Mouse (Mus musculus) neural tube, embryonic 15.5 days (tissue): ENCODE measurements around the gene Cebpb. TPM values are rescaled to one million over a fixed set of nuclear protein-coding genes. Genes with fewer than 3 reads are reported as not detected.

Source experiments
- ATAC-seq: fragments of 200-750 bp; cut with Nextera tagmentation; 2 replicates; pipeline ENCODE4 v1.8.0; 2017; ENCODE audit warnings: mild to moderate bottlenecking, moderate TSS enrichment, moderate library complexity; ENCODE audit not compliant: low FRiP score
- H3K27ac ChIP-seq: fragments of 300-500 bp; sonication (generic); replicated peaks from 2 replicates; pipeline ENCODE4 v1.5.1; 2015; ENCODE audit warnings: mild to moderate bottlenecking, inconsistent platforms
- H3K27me3 ChIP-seq: fragments of 300-500 bp; sonication (generic); replicated peaks from 2 replicates; pipeline ENCODE4 v1.6.1; 2015; ENCODE audit warnings: inconsistent platforms
- H3K36me3 ChIP-seq: fragments of 300-500 bp; sonication (generic); 2 replicates; pipeline ENCODE4 v1.6.1; 2015; ENCODE audit warnings: inconsistent platforms
- H3K4me1 ChIP-seq: fragments of 300-500 bp; sonication (generic); 2 replicates; pipeline ENCODE4 v1.6.1; 2015; ENCODE audit warnings: inconsistent platforms
- H3K4me2 ChIP-seq: fragments of 300-500 bp; sonication (generic); 2 replicates; pipeline ENCODE4 v1.6.1; 2015; ENCODE audit warnings: inconsistent platforms, mild to moderate bottlenecking, moderate library complexity
- H3K4me3 ChIP-seq: fragments of 300-500 bp; sonication (generic); replicated peaks from 2 replicates; pipeline ENCODE4 v1.5.1; 2015; ENCODE audit warnings: mild to moderate bottlenecking, inconsistent platforms
- H3K9ac ChIP-seq: fragments of 300-500 bp; sonication (generic); replicated peaks from 2 replicates; pipeline ENCODE4 v1.6.1; 2015; ENCODE audit warnings: mild to moderate bottlenecking, inconsistent platforms
- H3K9me3 ChIP-seq: fragments of 300-500 bp; sonication (generic); replicated peaks from 2 replicates; pipeline ENCODE4 v1.6.1; 2016; ENCODE audit warnings: inconsistent platforms
- WGBS: fragments of 180-500 bp; shearing (Covaris S2); methylation state at CpG from one replicate; pipeline ENCODE4 v1.1.7; 2015; ENCODE audit warnings: mixed read lengths; 5-methylcytosine and 5-hydroxymethylcytosine counted together
- polyA plus RNA-seq: library from polyadenylated mRNA; unstranded; fragments of >200 nt; fragmentation: Nextera tagmentation; extraction: Ambion mirVana; gene quantifications from 2 replicates; pipeline ENCODE4 v1.2.1, GENCODE M21; 2015

Gene Cebpb
- polyA plus RNA-seq, 1 experiment from 2014 or later: 2.5 TPM

GRCm38 (mm10) chr2:167656629-167657478, 31.9 kb upstream of the Cebpb start:
- H3K27ac ChIP-seq: no peak overlapping the region
- ATAC-seq: no peak
- WGBS: 90% methylated on average over 16 of the region's 16 CpGs

GRCm38 (mm10) chr2:167657973-167658372, 30.7 kb upstream of the Cebpb start:
- no peaks in the 10 kb centered on the region for H3K9me3 ChIP-seq
- H3K4me3 ChIP-seq: no peak overlapping the region
- peaks cover 40% of the 10 kb centered on the region for H3K4me1 ChIP-seq
- ATAC-seq: no peak
- peaks cover 6% of the 10 kb centered on the region for H3K27me3 ChIP-seq
- H3K36me3 ChIP-seq: peaks cover 5% of the 10 kb centered on the region; the same call in 1 of the 2 replicates
- no peak overlapping the region for H3K27ac ChIP-seq
- 87% methylated on average over 4 of the region's 4 CpGs for WGBS
- H3K9ac ChIP-seq: no peak overlapping the region
- no peak overlapping the region for H3K4me2 ChIP-seq

More at GRCm38 (mm10) chr2:167656629-167657478, 31.9 kb upstream of the Cebpb start:
- H3K9ac ChIP-seq: no peak overlapping the region
- H3K4me3 ChIP-seq: no peak overlapping the region
- H3K4me1 ChIP-seq: peaks cover 36% of the 10 kb centered on the region
- peaks cover 11% of the 10 kb centered on the region; the same call in 1 of the 2 replicates for H3K36me3 ChIP-seq
- H3K27me3 ChIP-seq: no peaks in the 10 kb centered on the region
- no peaks in the 10 kb centered on the region for H3K9me3 ChIP-seq
- no peak overlapping the region for H3K4me2 ChIP-seq

- 0 out of 2 replicates have a peak, but pooled peaks cover 3% of the 10 kb centered on the region for H3K36me3 ChIP-seq
- H3K27me3 ChIP-seq: peaks cover 11% of the 10 kb centered on the region
- H3K9ac ChIP-seq: no peak overlapping the region
- 81% methylated on average over 11 of the region's 11 CpGs for WGBS
- no peak overlapping the region for H3K27ac ChIP-seq
- ATAC-seq: no peak
- no peak overlapping the region for H3K4me2 ChIP-seq
- H3K4me3 ChIP-seq: no peak overlapping the region
- no peaks in the 10 kb centered on the region for H3K9me3 ChIP-seq
- H3K4me1 ChIP-seq: peaks cover 40% of the 10 kb centered on the region
These were observed 30.0 kb upstream of the Cebpb start for GRCm38 (mm10) chr2:167658712-167659111.

GRCm38 (mm10) chr2:167659177-167659846, 29.4 kb upstream of the Cebpb start:
- WGBS: 83% methylated on average over 10 of the region's 10 CpGs
- Histone ChIP-seq H3K27me3 (peaks cover 11% of the 10 kb centered on the region), H3K4me1 (peaks cover 40% of the 10 kb centered on the region), H3K4me2 (peak overlapping the region; percentile 98), H3K27ac (no peak overlapping the region), H3K4me3 (peak overlapping the region; percentile 63; the same call in 1 of the 2 replicates), H3K9ac (peak overlapping the region; percentile 92; the same call in 1 of the 2 replicates), H3K36me3 (no peaks in the 10 kb centered on the region), H3K9me3 (no peaks in the 10 kb centered on the region)
- no peak for ATAC-seq

DNA sequence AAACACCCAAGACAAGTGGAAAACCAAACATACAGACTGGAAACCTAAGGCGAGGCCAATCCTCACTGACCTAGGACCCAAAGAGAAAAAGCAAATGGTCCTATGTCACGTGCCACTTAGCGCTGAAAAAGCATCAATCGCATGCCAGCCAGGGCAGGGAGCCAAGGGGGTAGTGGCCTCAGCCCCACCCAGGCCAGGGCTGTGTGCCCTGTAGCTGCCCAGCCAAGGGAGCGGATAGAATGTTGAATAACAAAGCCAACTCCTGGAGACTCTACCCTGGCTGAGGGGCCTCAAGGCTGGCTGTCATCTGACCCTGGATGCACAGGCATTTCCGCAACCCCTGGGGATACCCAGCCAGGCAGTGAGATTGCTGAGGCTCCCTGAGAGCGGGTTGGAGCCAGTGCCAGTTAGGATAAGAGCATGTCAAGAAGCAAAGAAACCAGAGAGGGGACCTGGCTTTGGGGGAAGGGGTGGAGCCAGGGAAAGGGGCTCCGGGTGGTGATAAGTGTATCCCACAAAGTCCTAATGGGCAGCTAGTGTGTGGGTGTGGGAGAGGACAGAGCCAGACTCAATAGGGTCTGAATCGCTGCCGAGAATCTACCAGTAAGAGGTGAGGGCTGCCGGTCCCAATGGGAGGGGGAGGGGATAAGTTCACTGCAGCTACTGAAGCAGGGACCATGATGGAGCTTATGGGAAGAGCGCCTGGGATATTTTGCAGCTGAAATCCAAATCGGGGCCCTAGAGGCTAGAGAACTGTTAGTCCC, 28.7 kb upstream of the Cebpb start:
- ATAC-seq: no peak
- peak overlapping the region; percentile 28; the same call in 1 of the 2 replicates for H3K27ac ChIP-seq
- 23% methylated on average over 13 of the region's 13 CpGs for WGBS

GRCm38 (mm10) chr2:167660611-167660971, 28.1 kb upstream of the Cebpb start:
- under 1% methylated on average over 12 of the region's 12 CpGs for WGBS
- no peaks in the 10 kb centered on the region for H3K9me3 ChIP-seq
- H3K9ac ChIP-seq: peak overlapping the region; percentile 92
- ATAC-seq: peak; percentile 3; the same call in 1 of the 2 replicates
- H3K4me2 ChIP-seq: peak overlapping the region; percentile 98
- peak overlapping the region; percentile 28; the same call in 1 of the 2 replicates for H3K27ac ChIP-seq
- peak overlapping the region; percentile 63 for H3K4me3 ChIP-seq
- H3K36me3 ChIP-seq: no peaks in the 10 kb centered on the region
- H3K4me1 ChIP-seq: peaks cover 40% of the 10 kb centered on the region
- peaks cover 15% of the 10 kb centered on the region for H3K27me3 ChIP-seq

More for the DNA sequence above, 28.7 kb upstream of the Cebpb start:
- H3K36me3 ChIP-seq: no peaks in the 10 kb centered on the region
- peak overlapping the region; percentile 92 for H3K9ac ChIP-seq
- H3K4me3 ChIP-seq: peak overlapping the region; percentile 63
- no peaks in the 10 kb centered on the region for H3K9me3 ChIP-seq
- H3K4me1 ChIP-seq: peaks cover 40% of the 10 kb centered on the region
- H3K27me3 ChIP-seq: peaks cover 15% of the 10 kb centered on the region
- peak overlapping the region; percentile 98 for H3K4me2 ChIP-seq

DNA sequence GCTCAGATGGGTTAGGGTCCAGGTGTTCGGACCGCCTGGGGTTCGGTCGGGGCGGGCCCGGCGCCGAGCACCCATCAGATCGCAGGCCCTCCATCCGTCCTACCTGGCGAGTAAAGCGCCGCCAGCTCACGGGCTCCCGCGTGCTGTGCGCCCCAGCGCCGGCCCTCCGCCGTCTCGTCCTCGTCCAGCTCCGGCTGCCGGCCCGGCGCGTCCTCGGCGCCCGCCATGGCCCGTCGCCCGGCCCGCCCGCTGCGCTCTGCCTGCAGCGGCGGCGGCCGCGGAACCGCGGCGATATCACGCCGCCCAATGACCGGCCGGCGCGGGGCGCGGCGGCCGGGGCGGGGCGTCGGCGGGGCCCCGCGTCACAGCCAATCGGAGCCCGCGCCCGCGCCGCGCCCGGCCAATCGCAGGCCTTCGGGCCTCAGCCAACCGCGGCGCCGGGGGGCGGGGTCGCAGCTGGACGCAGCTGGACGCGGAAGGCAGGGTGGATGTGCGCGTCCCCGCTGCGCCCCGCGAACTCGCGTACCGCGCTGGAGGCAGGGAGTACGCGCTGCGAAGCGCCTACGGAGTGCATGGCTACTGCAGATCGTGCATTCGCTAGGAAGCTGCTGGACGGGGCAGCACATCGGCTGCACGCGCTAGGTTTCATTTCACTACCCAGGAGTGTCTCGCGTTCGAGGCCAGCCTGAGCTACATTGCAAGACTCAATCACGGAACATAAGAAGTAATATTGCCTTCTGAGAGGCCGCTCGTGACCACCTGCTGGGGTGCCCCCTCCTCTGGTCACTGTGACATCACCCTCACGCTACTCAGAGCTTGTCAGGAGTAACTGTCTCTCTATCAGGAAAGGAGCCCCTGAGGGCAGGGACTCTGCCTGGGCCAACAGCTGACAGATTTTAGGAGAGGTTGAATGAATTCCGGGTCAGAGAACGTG, 27.2 kb upstream of the Cebpb start, which contains the start of gene Gm20431:
Gm20431 (minus strand) TSS at position 227 of the 934 bp plus-strand sequence.
- peaks cover 39% of the 10 kb centered on the region for H3K4me1 ChIP-seq
- peaks cover 15% of the 10 kb centered on the region for H3K27me3 ChIP-seq
- H3K36me3 ChIP-seq: no peaks in the 10 kb centered on the region
- ATAC-seq: peak; percentile 92
- H3K9ac ChIP-seq: peak within 1 kb of the TSS; percentile 92
- peak within 1 kb of the TSS; percentile 98 for H3K4me2 ChIP-seq
- WGBS: under 1% methylated on average over 109 of the region's 110 CpGs
- H3K27ac ChIP-seq: peak within 1 kb of the TSS; percentile 85
- no peaks in the 10 kb centered on the region for H3K9me3 ChIP-seq
- peak within 1 kb of the TSS; percentile 63 for H3K4me3 ChIP-seq

GRCm38 (mm10) chr2:167662713-167663112, 26.0 kb upstream of the Cebpb start:
- H3K9me3 ChIP-seq: no peaks in the 10 kb centered on the region
- peaks cover 35% of the 10 kb centered on the region for H3K4me1 ChIP-seq
- H3K9ac ChIP-seq: no peak overlapping the region
- no peaks in the 10 kb centered on the region for H3K36me3 ChIP-seq
- H3K4me2 ChIP-seq: 0 out of 2 replicates have a peak overlapping the region, but pooled peaks have one; percentile 98
- H3K4me3 ChIP-seq: 0 out of 2 replicates have a peak overlapping the region, but pooled peaks have one; percentile 63
- ATAC-seq: no peak
- no peak overlapping the region for H3K27ac ChIP-seq
- H3K27me3 ChIP-seq: peaks cover 15% of the 10 kb centered on the region
- 62% methylated on average over 6 of the region's 6 CpGs for WGBS

GRCm38 (mm10) chr2:167665972-167666713, 22.6 kb upstream of the Cebpb start:
- 84% methylated on average over 18 of the region's 18 CpGs for WGBS
- H3K27ac ChIP-seq: no peak overlapping the region
- ATAC-seq: no peak

DNA sequence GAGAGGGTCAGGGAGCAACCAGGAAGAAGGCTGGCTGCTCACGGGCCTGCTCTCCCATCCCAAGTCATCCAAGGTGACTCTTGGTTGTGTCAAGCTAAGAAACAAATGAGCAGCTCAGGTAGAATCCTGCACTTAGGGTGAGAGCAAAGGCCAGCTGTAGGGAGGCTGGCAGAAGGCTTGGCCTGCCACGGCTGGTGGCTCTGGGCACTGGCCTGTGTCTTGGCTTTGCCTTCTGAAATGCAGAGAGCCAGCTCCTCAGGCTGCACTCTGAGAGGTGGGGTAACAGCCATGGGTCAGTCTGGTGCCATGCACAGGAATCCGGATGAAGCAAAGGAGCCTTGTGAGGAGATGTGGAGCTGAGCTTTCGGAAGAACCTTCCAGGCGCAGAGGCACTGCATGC, 20.3 kb upstream of the Cebpb start:
- Histone ChIP-seq H3K27me3 (0 out of 2 replicates have a peak, but pooled peaks cover 5% of the 10 kb centered on the region), H3K9ac (no peak overlapping the region), H3K4me1 (peaks cover 5% of the 10 kb centered on the region; the same call in 1 of the 2 replicates), H3K4me2 (no peak overlapping the region), H3K36me3 (no peaks in the 10 kb centered on the region), H3K4me3 (no peak overlapping the region), H3K9me3 (no peaks in the 10 kb centered on the region), H3K27ac (no peak overlapping the region)
- no peak for ATAC-seq
- WGBS: 89% methylated on average over 5 of the region's 5 CpGs

More at GRCm38 (mm10) chr2:167665972-167666713, 22.6 kb upstream of the Cebpb start:
- Histone ChIP-seq H3K4me3 (no peak overlapping the region), H3K36me3 (no peaks in the 10 kb centered on the region), H3K27me3 (peaks cover 15% of the 10 kb centered on the region), H3K9me3 (no peaks in the 10 kb centered on the region), H3K9ac (no peak overlapping the region), H3K4me2 (no peak overlapping the region), H3K4me1 (peaks cover 6% of the 10 kb centered on the region)
